Mouse (Mus musculus) macrophage (primary cell): ENCODE results near the gene Acap1. TPM values are rescaled to one million over a fixed set of nuclear protein-coding genes. Genes with fewer than 3 reads are reported as not detected.

Source experiments
- H3K27ac ChIP-seq: fragments of 350-480 bp; formaldehyde crosslinking; 2 replicates; pipeline ENCODE4 v1.9.0; 2021
- H3K36me3 ChIP-seq: fragments of 350-480 bp; formaldehyde crosslinking; 2 replicates; pipeline ENCODE4 v1.9.0; 2021; ENCODE audit errors: inconsistent target
- H3K4me3 ChIP-seq: fragments of 350-480 bp; formaldehyde crosslinking; 2 replicates; pipeline ENCODE4 v1.9.0; 2021; ENCODE audit errors: inconsistent target
- H3K79me2 ChIP-seq: fragments of 350-480 bp; formaldehyde crosslinking; 2 replicates; pipeline ENCODE4 v1.9.0; 2021; ENCODE audit errors: inconsistent target
- WGBS: methylation state at CpG from one replicate; pipeline ENCODE4 v1.1.7; 2026; ENCODE audit warnings: inconsistent platforms; ENCODE audit not compliant: missing documents; 5-methylcytosine and 5-hydroxymethylcytosine counted together
- polyA plus RNA-seq: library from polyadenylated mRNA; stranded (reverse); fragments of 250-400 nt; gene quantifications from 3 replicates; pipeline ENCODE4 v1.2.4, GENCODE M21; 2018; ENCODE audit warnings: inconsistent platforms

Gene Acap1
- polyA plus RNA-seq, 1 experiment from 2014 or later = 0.62 TPM

DNA sequence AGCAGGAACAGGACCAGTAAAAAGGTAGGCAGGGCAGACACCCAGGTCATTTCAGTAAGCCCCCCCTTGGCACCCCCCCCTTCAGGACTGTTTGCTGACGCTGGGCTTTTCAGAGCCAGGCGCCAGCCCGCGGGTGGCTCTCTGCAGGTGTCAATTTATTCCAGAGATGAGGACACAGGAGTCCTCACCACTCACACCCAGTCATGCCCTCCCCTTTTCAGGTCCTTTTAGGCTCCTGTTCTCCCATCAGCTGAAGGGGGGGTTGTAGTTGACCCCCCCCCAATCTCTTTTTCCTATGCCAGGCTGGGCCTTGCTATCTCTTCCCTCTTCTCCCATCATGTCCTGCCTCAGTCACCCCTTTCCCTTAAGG lies 59.4 kb downstream of the Acap1 start:
- no peak overlapping the region for H3K4me3 ChIP-seq
- H3K36me3 ChIP-seq = no peaks in the 10 kb centered on the region
- 69% methylated on average over 3 of the region's 4 CpGs for WGBS
- no peak overlapping the region for H3K27ac ChIP-seq
- H3K79me2 ChIP-seq = peaks cover 14% of the 10 kb centered on the region

DNA sequence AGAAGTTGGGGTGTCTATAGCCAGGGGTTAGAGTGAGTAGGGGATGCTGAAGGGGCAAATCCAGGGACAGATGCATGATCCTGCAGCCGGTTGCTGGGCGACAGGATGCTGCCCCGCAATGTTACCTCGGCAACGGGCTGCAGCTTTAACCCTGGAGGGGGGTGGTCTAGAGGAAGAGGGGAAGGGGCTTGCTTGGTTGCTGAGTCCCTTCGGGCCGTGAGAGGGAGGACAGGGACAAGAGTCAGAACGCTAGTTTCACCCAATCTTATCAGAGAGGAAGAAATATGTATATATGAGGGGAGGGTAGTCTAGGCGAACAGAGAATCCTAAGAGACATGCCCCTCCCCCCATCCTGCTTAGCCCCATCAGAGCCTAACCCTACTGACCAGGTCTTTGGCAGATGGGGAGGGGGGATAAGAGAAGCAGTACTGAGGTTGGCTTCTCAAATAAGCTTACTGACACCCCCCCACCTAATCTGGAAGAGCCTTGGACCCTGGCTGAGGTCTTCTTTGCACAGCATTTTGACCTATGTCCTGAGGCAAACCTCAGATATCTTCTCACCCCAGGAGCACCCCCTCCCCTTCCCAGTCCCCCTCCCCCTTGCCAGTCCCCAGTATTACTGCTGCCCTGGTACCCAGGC lies 59.9 kb downstream of the Acap1 start:
- H3K27ac ChIP-seq = no peak overlapping the region
- WGBS = 88% methylated on average over 9 of the region's 9 CpGs
- no peaks in the 10 kb centered on the region for H3K36me3 ChIP-seq
- peaks cover 14% of the 10 kb centered on the region for H3K79me2 ChIP-seq
- no peak overlapping the region for H3K4me3 ChIP-seq

DNA sequence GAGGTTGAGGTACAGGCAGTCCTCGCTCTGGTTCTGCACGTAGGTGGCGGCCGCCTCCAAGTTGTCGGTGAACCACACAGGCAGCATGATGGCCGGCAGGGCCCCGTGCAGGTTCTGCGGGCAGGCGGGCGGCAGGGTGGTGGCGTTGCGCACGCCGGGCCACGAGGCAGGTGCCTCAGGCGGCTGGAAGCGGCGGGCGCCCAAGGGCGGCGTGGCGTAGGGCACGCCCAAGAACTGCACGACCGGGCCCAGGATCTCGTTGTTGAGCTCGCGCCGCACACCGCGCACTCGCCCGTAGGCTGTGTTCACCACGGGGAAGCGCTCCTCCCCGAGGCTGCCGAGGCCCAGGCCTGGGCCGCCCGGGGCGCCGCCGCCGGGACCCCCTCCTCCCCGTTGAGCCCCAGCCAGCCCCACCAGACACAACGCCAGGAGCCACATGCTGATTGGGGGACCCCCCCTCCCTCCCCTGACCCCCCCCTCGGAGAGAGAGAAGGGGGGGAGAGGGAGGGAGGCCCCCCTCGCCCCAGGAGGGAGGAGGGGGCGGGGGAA lies 61.3 kb downstream of the Acap1 start:
- no peak overlapping the region for H3K27ac ChIP-seq
- H3K36me3 ChIP-seq = no peaks in the 10 kb centered on the region
- no peak overlapping the region for H3K4me3 ChIP-seq
- peaks cover 6% of the 10 kb centered on the region for H3K79me2 ChIP-seq
- WGBS = 11% methylated on average over 41 of the region's 48 CpGs

DNA sequence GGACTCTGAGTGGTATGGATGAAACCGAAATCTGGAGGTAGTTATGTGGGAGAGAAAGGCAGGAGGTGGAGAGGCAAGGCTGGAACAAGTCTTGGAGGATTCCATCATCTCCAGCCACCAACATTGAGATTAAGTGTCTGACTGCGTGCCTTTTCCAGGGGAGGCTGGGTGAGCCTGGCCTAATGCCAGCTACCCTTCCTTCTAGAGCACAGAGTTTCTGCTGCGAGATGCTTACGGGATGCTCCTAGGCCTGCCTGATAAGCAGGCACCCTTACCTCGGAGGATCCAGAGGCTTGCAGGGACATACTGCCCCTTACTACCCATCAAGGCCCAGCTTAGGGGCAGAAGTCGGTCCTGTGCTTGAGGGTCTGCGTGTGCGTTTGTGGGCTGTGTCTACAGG lies 61.8 kb downstream of the Acap1 start:
- H3K27ac ChIP-seq = no peak overlapping the region
- no peak overlapping the region for H3K4me3 ChIP-seq
- H3K36me3 ChIP-seq = no peaks in the 10 kb centered on the region
- H3K79me2 ChIP-seq = peaks cover under 1% of the 10 kb centered on the region; the same call in 1 of the 2 replicates
- 44% methylated on average over 7 of the region's 8 CpGs for WGBS

Other genes with a start within 250 kb of the Acap1 start
- gene Sox15, start 240.2 kb downstream of the Acap1 start, polyA plus RNA-seq = 0.46 TPM in 1 of 3 replicates, not detected in the others
- gene Mpdu1, start 232.9 kb downstream of the Acap1 start, polyA plus RNA-seq = 81.7 to 90.9 TPM (median 89.2 TPM) in 3 replicates
- gene Cd68, start 229.4 kb downstream of the Acap1 start, polyA plus RNA-seq = 3,562 to 8,261 TPM (median 3,776 TPM) in 3 replicates
- 683 to 1,306 TPM (median 693 TPM) in 3 replicates for gene Eif4a1, start 223.1 kb downstream of the Acap1 start, polyA plus RNA-seq
- 57.8 to 99.6 TPM (median 77.5 TPM) in 3 replicates for gene Senp3, start 213.5 kb downstream of the Acap1 start, polyA plus RNA-seq
- 16.4 to 43.4 TPM (median 40.3 TPM) in 3 replicates for gene Tnfsf13, start 209.8 kb downstream of the Acap1 start, polyA plus RNA-seq
- gene Tnfsf12, start 199.7 kb downstream of the Acap1 start, polyA plus RNA-seq = 89.2 to 140 TPM (median 130 TPM) in 3 replicates
- gene Tnfsfm13, start 199.4 kb downstream of the Acap1 start, polyA plus RNA-seq = 25.2 to 36.9 TPM (median 25.5 TPM) in 3 replicates
- 63.4 to 133 TPM (median 79.6 TPM) in 3 replicates for gene Polr2a, start 136.9 kb downstream of the Acap1 start, polyA plus RNA-seq
- gene Slc35g3, start 133.6 kb downstream of the Acap1 start, polyA plus RNA-seq = not detected in 3 replicates
- 11.6 to 17.8 TPM (median 12.0 TPM) in 3 replicates for gene Zbtb4, start 129.6 kb downstream of the Acap1 start, polyA plus RNA-seq
- not detected in 3 replicates for gene Chrnb1, start 99.6 kb downstream of the Acap1 start, polyA plus RNA-seq
- 0.69 to 2.7 TPM (median 2.3 TPM) in 3 replicates for gene Fgf11, start 93.7 kb downstream of the Acap1 start, polyA plus RNA-seq
- gene Tmem102, start 89.9 kb downstream of the Acap1 start, polyA plus RNA-seq = not detected in 3 replicates
- gene Gm39566, start 80.2 kb downstream of the Acap1 start, polyA plus RNA-seq = not detected in 3 replicates
- not detected in 3 replicates for gene Spem2, start 77.1 kb downstream of the Acap1 start, polyA plus RNA-seq
- not detected in 3 replicates for gene Spem1, start 73.4 kb downstream of the Acap1 start, polyA plus RNA-seq
- 0.80 to 2.1 TPM (median 1.0 TPM) in 3 replicates for gene Nlgn2, start 57.8 kb downstream of the Acap1 start, polyA plus RNA-seq
- 71.2 to 302 TPM (median 269 TPM) in 3 replicates for gene Tmem256, start 57.0 kb downstream of the Acap1 start, polyA plus RNA-seq
- 23.8 to 38.1 TPM (median 36.6 TPM) in 3 replicates for gene Plscr3, start 49.2 kb downstream of the Acap1 start, polyA plus RNA-seq
- gene Tnk1, start 36.8 kb downstream of the Acap1 start, polyA plus RNA-seq = not detected in 3 replicates
- gene Tmem95, start 17.5 kb downstream of the Acap1 start, polyA plus RNA-seq = not detected in 3 replicates
- gene Kctd11, start 14.1 kb downstream of the Acap1 start, polyA plus RNA-seq = 4.3 to 5.6 TPM (median 5.5 TPM) in 3 replicates
- not detected in 3 replicates for gene 2810408A11Rik, start 5.4 kb upstream of the Acap1 start, polyA plus RNA-seq
- 14.9 to 19.2 TPM (median 15.6 TPM) in 3 replicates for gene Neurl4, start 5.5 kb upstream of the Acap1 start, polyA plus RNA-seq
- 48.3 to 74.1 TPM (median 49.3 TPM) in 3 replicates for gene Gps2, start 18.3 kb upstream of the Acap1 start, polyA plus RNA-seq
- 339 to 874 TPM (median 348 TPM) in 3 replicates for gene Eif5a, start 26.4 kb upstream of the Acap1 start, polyA plus RNA-seq
- not detected in 3 replicates for gene Ybx2, start 40.3 kb upstream of the Acap1 start, polyA plus RNA-seq
- 0.13 to 0.50 TPM in 2 of 3 replicates, not detected in the other for gene Slc2a4, start 52.6 kb upstream of the Acap1 start, polyA plus RNA-seq
- gene Cldn7, start 69.2 kb upstream of the Acap1 start, polyA plus RNA-seq = not detected in 3 replicates
- 102 to 235 TPM (median 115 TPM) in 3 replicates for gene Ctdnep1, start 85.6 kb upstream of the Acap1 start, polyA plus RNA-seq
- gene Elp5, start 87.0 kb upstream of the Acap1 start, polyA plus RNA-seq = 29.9 to 51.5 TPM (median 43.1 TPM) in 3 replicates
- gene Gabarap, start 95.6 kb upstream of the Acap1 start, polyA plus RNA-seq = 791 to 1,264 TPM (median 1,032 TPM) in 3 replicates
- 62.4 to 122 TPM (median 77.3 TPM) in 3 replicates for gene Phf23, start 100.2 kb upstream of the Acap1 start, polyA plus RNA-seq
- gene Dvl2, start 105.1 kb upstream of the Acap1 start, polyA plus RNA-seq = 10.8 to 21.7 TPM (median 11.8 TPM) in 3 replicates
- 31.8 to 39.7 TPM (median 37.2 TPM) in 3 replicates for gene Acadvl, start 119.9 kb upstream of the Acap1 start, polyA plus RNA-seq
- gene Dlg4, start 121.4 kb upstream of the Acap1 start, polyA plus RNA-seq = 4.4 to 6.6 TPM (median 4.6 TPM) in 3 replicates
- gene Asgr1, start 158.5 kb upstream of the Acap1 start, polyA plus RNA-seq = not detected in 3 replicates
- gene Asgr2, start 197.1 kb upstream of the Acap1 start, polyA plus RNA-seq = 1.5 to 3.4 TPM in 2 of 3 replicates, not detected in the other
- gene Mgl2, start 234.8 kb upstream of the Acap1 start, polyA plus RNA-seq = 1.6 to 5.1 TPM (median 3.1 TPM) in 3 replicates